25 mouse cellular contexts compared by ENCODE assay signal in the genomic region with DNA sequence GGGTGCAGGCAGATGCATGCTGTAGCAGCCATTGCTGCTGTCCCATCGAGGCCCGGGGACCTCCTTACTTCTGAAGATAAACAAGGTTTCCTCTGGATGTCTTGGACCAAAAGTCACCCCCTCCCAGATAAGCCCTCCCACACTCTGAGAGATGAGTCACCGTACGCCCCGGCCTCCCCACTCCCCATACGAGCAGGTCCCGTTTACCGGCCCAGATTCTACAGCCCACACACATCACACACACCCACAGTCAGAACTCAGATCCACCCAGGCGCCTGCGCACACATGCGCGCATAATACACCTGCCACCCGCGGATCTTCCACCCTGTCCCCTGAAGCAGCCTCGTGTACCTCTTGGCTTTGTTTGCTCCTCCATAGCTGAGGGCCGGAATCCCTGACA. TPM values are rescaled to one million over a fixed set of nuclear protein-coding genes. Genes with fewer than 3 reads are reported as not detected.
DNase-seq lines count a peak whose midpoint lies in the region; ATAC-seq and TF ChIP-seq lines count a peak whose summit lies in the region.
"Had no signal": no experiment of that assay in that cellular context is flagged by ENCODE, and none has a peak within 500 bp of the region (broad histone marks: within the 10 kb centered on the region; RNA-seq: fewer than 3 reads in every experiment).

No protein-coding gene starts in this region.

- TF ChIP-seq CTCF in stomach, postnatal 0 days (IDR thresholded peaks at IDR 0.05; ENCODE audit: low read depth) = no peak

- 83% methylated on average over 16 of the region's 16 CpGs for WGBS in stomach, postnatal 0 days

- no peak for ATAC-seq in stomach, postnatal 0 days (ENCODE audit: low FRiP score, low TSS enrichment)
- ATAC-seq: forebrain, postnatal 0 days; intestine, postnatal 0 days had no signal

- no peak overlapping the region for H3K4me3 ChIP-seq in stomach, postnatal 0 days (ENCODE audit: low read depth, low read length)
- H3K4me3 ChIP-seq: embryonic facial prominence, embryonic 12.5 days; heart, embryonic 10.5 days; limb, embryonic 10.5 days had no signal

- H3K4me1 ChIP-seq in stomach, postnatal 0 days (replicated peaks; ENCODE audit: control insufficient read depth, insufficient read depth) = no peaks in the 10 kb centered on the region

- H3K27me3 ChIP-seq in stomach, postnatal 0 days (ENCODE audit: control insufficient read depth, insufficient read depth, low read length) = peaks cover 23% of the 10 kb centered on the region

- no peak overlapping the region for H3K4me2 ChIP-seq in stomach, postnatal 0 days (replicated peaks; ENCODE audit: low read depth)
- H3K4me2 ChIP-seq: embryonic facial prominence, embryonic 12.5 days; hindbrain, embryonic 14.5 days; liver, embryonic 11.5 days; midbrain, embryonic 11.5 days had no signal

- no peaks in the 10 kb centered on the region for H3K9me3 ChIP-seq in stomach, postnatal 0 days (ENCODE audit: control insufficient read depth, low read length)
- H3K9me3 ChIP-seq: embryonic facial prominence, embryonic 12.5 days; heart, embryonic 10.5 days; limb, embryonic 10.5 days had no signal

- TF ChIP-seq EP300 in stomach, postnatal 0 days (optimal IDR thresholded peaks at IDR 0.05) = no peak

- no peak overlapping the region for H3K9ac ChIP-seq in stomach, postnatal 0 days (ENCODE audit: low read length)
- H3K9ac ChIP-seq: embryonic facial prominence, embryonic 12.5 days; forebrain, postnatal 0 days; hindbrain, embryonic 14.5 days had no signal

- no peaks in the 10 kb centered on the region for H3K36me3 ChIP-seq in stomach, postnatal 0 days (ENCODE audit: control insufficient read depth, insufficient read depth, low read length)
- H3K36me3 ChIP-seq: embryonic facial prominence, embryonic 12.5 days; heart, embryonic 10.5 days; limb, embryonic 10.5 days had no signal

- DNase-seq in layer of hippocampus, adult 18-20 months (ENCODE audit: low spot score in 2 of 2) = peak; percentile 69 to 89
- no peak for DNase-seq in layer of hippocampus, postnatal 10 days (ENCODE audit: low spot score in 2 of 2)
- DNase-seq in frontal cortex, adult 2 months (ENCODE audit: extremely low spot score in 1 of 2, low spot score in 1 of 2) = peak; percentile 69 to 85
- peak; percentile 78 to 80 for DNase-seq in left cerebral cortex, adult 9 months (ENCODE audit: low spot score in 2 of 2)
- DNase-seq in right cerebral cortex, postnatal 25 days = peak; percentile 77
- no peak for DNase-seq in spleen, postnatal 4 days (ENCODE audit: low spot score in 2 of 2)
- DNase-seq in neural tube, embryonic 10.5 days (ENCODE audit: extremely low spot score, low spot score) = no peak
- no peak for DNase-seq in stomach, postnatal 0 days (ENCODE audit: low spot score)
- DNase-seq: adrenal gland, adult 8-10 months; cerebellum, adult 18-20 months; forebrain, postnatal 0 days; gastrocnemius, postnatal 36 days; heart, postnatal 10 days; lung, adult 2 months; lung, postnatal 4 days; thymus, postnatal 36 days had no signal

- no peak overlapping the region for H3K27ac ChIP-seq in stomach, postnatal 0 days (replicated peaks)
- H3K27ac ChIP-seq: embryonic facial prominence, embryonic 12.5 days; heart, embryonic 10.5 days; hindbrain, embryonic 14.5 days; kidney, postnatal 0 days; limb, embryonic 10.5 days had no signal

RNA-seq across cellular contexts. Expression of gene Jph3, which starts 4.8 kb away (rescaled TPM):
- total RNA-seq in layer of hippocampus, adult 18-20 months (2021) = 100 to 1,000 TPM; 344 to 371 TPM
- total RNA-seq in layer of hippocampus, postnatal 10 days (2021) = 100 to 1,000 TPM; 155 TPM
- 138 and 159 TPM in 2 replicates for polyA plus RNA-seq in frontal cortex, adult 2 months (2012; rRNA removed)
- 1.7 and 2.1 TPM in 2 replicates for polyA plus RNA-seq in stomach, postnatal 0 days (2015; fragmentation: Nextera tagmentation; extraction: Ambion mirVana)
- total RNA-seq: common myeloid progenitor, adult 5-6 weeks; gastrocnemius, postnatal 36 days; heart, postnatal 10 days had no signal

Comparison
In these comparisons a context has a peak if more than half of its experiments do, and no peak if none do; other contexts are left out.
1. DNase-seq: peak in layer of hippocampus, adult 18-20 months (2 of 2), frontal cortex, adult 2 months (2 of 2), left cerebral cortex, adult 9 months (2 of 2) and right cerebral cortex, postnatal 25 days (single experiment); none in layer of hippocampus, postnatal 10 days (0 of 2), spleen, postnatal 4 days (0 of 2), neural tube, embryonic 10.5 days (single experiment) and stomach, postnatal 0 days (single experiment).